ENCODE assay signal across 8 mouse cellular contexts in the genomic region with DNA sequence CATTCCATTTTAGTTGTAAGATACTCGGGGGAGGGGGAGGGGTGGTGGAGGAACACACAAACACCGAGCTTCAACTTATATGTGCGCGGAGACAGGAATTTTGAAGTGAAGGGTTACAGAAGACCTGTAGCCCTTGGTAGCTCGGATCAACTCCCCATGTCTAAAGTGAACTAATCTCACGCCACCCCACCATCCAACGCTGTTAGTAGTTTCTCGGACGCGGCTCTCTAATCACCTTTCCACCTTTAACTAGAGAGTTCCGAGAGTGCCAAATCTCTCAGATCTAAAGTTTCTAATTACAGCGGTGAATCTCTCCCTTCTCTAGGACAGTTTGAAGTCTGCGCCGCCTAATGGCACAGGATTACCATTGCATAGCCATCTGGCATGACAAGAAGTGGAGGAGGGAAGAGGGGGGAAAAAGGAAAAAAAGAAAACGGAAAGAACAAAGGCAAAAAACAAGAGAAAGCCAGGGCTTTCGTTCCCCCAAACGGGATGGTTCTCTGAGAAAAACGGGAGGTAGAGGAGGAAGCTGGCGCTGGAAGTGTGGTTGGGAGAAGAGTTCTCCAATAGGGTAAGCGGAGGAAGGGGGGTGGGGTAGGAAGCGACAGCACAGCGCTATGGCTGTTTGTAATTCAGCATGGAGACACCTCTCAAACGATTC. TPM values are rescaled to one million over a fixed set of nuclear protein-coding genes. Genes with fewer than 3 reads are reported as not detected.
DNase-seq lines count a peak whose midpoint lies in the region; ATAC-seq and TF ChIP-seq lines count a peak whose summit lies in the region.

No protein-coding gene starts in this region.

- H3K9ac ChIP-seq in embryonic facial prominence, embryonic 11.5 days (replicated peaks; ENCODE audit: low read length): peak overlapping the region; percentile 32
- peak overlapping the region; percentile 37; the same call in 1 of the 2 replicates for H3K9ac ChIP-seq in kidney, embryonic 14.5 days (ENCODE audit: low read depth, low read length)
- H3K9ac ChIP-seq in limb, embryonic 14.5 days (ENCODE audit: low read depth, low read length, severe bottlenecking): peak overlapping the region; percentile 43
- H3K9ac ChIP-seq in midbrain, embryonic 15.5 days: peak overlapping the region; percentile 25; the same call in 1 of the 2 replicates
- H3K9ac ChIP-seq in stomach, embryonic 14.5 days (replicated peaks; ENCODE audit: low read depth, low read length): peak overlapping the region; percentile 25; the same call in 1 of the 2 replicates

- H3K27ac ChIP-seq in embryonic facial prominence, embryonic 11.5 days (replicated peaks; ENCODE audit: low read depth, low read length): no peak overlapping the region
- peak overlapping the region; percentile 51; the same call in 1 of the 2 replicates for H3K27ac ChIP-seq in kidney, embryonic 14.5 days (ENCODE audit: low read depth, low read length)
- peak overlapping the region; percentile 65; the same call in 1 of the 2 replicates for H3K27ac ChIP-seq in limb, embryonic 14.5 days (replicated peaks; ENCODE audit: low read depth, low read length)
- H3K27ac ChIP-seq in midbrain, embryonic 15.5 days: peak overlapping the region; percentile 74
- H3K27ac ChIP-seq in stomach, embryonic 14.5 days (ENCODE audit: low read length): peak overlapping the region; percentile 52; the same call in 1 of the 2 replicates

- no peak for TF ChIP-seq POLR2A in limb, embryonic 14.5 days (IDR thresholded peaks at IDR 0.05; ENCODE audit: borderline replicate concordance, extremely low read depth, insufficient read depth, insufficient read length)

- peak; percentile 62 to 64 for DNase-seq in B cell, adult 2 months
- DNase-seq in adrenal gland, postnatal 14 days: peak; percentile 58
- DNase-seq in embryonic facial prominence, embryonic 11.5 days (ENCODE audit: low spot score): peak; percentile 70
- DNase-seq in heart, adult 9 months (ENCODE audit: low spot score in 2 of 2): peak; percentile 43 to 56
- peak; percentile 64 for DNase-seq in limb, embryonic 14.5 days (ENCODE audit: low spot score)

- peak; percentile 67; the same call in 1 of the 2 replicates for ATAC-seq in embryonic facial prominence, embryonic 11.5 days (replicated peaks; ENCODE audit: insufficient number of reproducible peaks, low FRiP score, low TSS enrichment, low read depth)
- peak; percentile 87 for ATAC-seq in kidney, embryonic 14.5 days (ENCODE audit: low FRiP score, low TSS enrichment)
- ATAC-seq in limb, embryonic 14.5 days (ENCODE audit: low FRiP score, low read depth): peak; percentile 69; the same call in 1 of the 2 replicates
- peak; percentile 89 for ATAC-seq in midbrain, embryonic 15.5 days (replicated peaks)
- peak; percentile 72 for ATAC-seq in stomach, embryonic 14.5 days (ENCODE audit: insufficient number of reproducible peaks, insufficient read depth, low FRiP score, low read depth)

- no peaks in the 10 kb centered on the region for H3K36me3 ChIP-seq in embryonic facial prominence, embryonic 11.5 days (replicated peaks; ENCODE audit: control insufficient read depth, insufficient read depth, low read depth, low read length)
- no peaks in the 10 kb centered on the region for H3K36me3 ChIP-seq in kidney, embryonic 14.5 days (ENCODE audit: control insufficient read depth, insufficient read depth, low read length)
- H3K36me3 ChIP-seq in limb, embryonic 14.5 days (ENCODE audit: control insufficient read depth, insufficient read depth, low read length): no peaks in the 10 kb centered on the region
- H3K36me3 ChIP-seq in midbrain, embryonic 15.5 days (replicated peaks): no peaks in the 10 kb centered on the region
- H3K36me3 ChIP-seq in stomach, embryonic 14.5 days (ENCODE audit: control insufficient read depth, insufficient read depth, low read length): no peaks in the 10 kb centered on the region

- H3K4me1 ChIP-seq in embryonic facial prominence, embryonic 11.5 days (ENCODE audit: control insufficient read depth, insufficient read depth, low read length): no peaks in the 10 kb centered on the region
- H3K4me1 ChIP-seq in kidney, embryonic 14.5 days (ENCODE audit: control insufficient read depth, insufficient read depth, low read length): no peaks in the 10 kb centered on the region
- no peaks in the 10 kb centered on the region for H3K4me1 ChIP-seq in limb, embryonic 14.5 days (ENCODE audit: control insufficient read depth, insufficient read depth, low read length)
- H3K4me1 ChIP-seq in midbrain, embryonic 15.5 days: no peaks in the 10 kb centered on the region
- no peaks in the 10 kb centered on the region for H3K4me1 ChIP-seq in stomach, embryonic 14.5 days (ENCODE audit: control insufficient read depth, insufficient read depth, low read length)

- peak overlapping the region; percentile 26 for H3K4me2 ChIP-seq in embryonic facial prominence, embryonic 11.5 days (ENCODE audit: low read depth, low read length)
- peak overlapping the region; percentile 43 for H3K4me2 ChIP-seq in kidney, embryonic 14.5 days (replicated peaks; ENCODE audit: low read depth, low read length)
- H3K4me2 ChIP-seq in limb, embryonic 14.5 days (replicated peaks; ENCODE audit: low read depth, low read length, severe bottlenecking): peak overlapping the region; percentile 49
- peak overlapping the region; percentile 64 for H3K4me2 ChIP-seq in midbrain, embryonic 15.5 days
- peak overlapping the region; percentile 37 for H3K4me2 ChIP-seq in stomach, embryonic 14.5 days (replicated peaks; ENCODE audit: low read depth, low read length)

- no peaks in the 10 kb centered on the region for H3K9me3 ChIP-seq in embryonic facial prominence, embryonic 11.5 days (replicated peaks; ENCODE audit: control insufficient read depth, low read length)
- no peaks in the 10 kb centered on the region for H3K9me3 ChIP-seq in kidney, embryonic 14.5 days (ENCODE audit: control insufficient read depth, low read length)
- no peaks in the 10 kb centered on the region for H3K9me3 ChIP-seq in limb, embryonic 14.5 days (ENCODE audit: control insufficient read depth, low read length)
- no peaks in the 10 kb centered on the region for H3K9me3 ChIP-seq in midbrain, embryonic 15.5 days
- no peaks in the 10 kb centered on the region for H3K9me3 ChIP-seq in stomach, embryonic 14.5 days (ENCODE audit: control insufficient read depth, low read depth, low read length)

- H3K4me3 ChIP-seq in embryonic facial prominence, embryonic 11.5 days (ENCODE audit: low read depth, low read length): peak overlapping the region; percentile 33
- peak overlapping the region; percentile 48 for H3K4me3 ChIP-seq in kidney, embryonic 14.5 days (ENCODE audit: low read length)
- peak overlapping the region; percentile 46 for H3K4me3 ChIP-seq in limb, embryonic 14.5 days (replicated peaks; ENCODE audit: low read length)
- peak overlapping the region; percentile 52 for H3K4me3 ChIP-seq in midbrain, embryonic 15.5 days
- peak overlapping the region; percentile 42 for H3K4me3 ChIP-seq in stomach, embryonic 14.5 days (ENCODE audit: low read depth, low read length)

- WGBS in embryonic facial prominence, embryonic 11.5 days: 19% methylated on average over 23 of the region's 23 CpGs
- WGBS in kidney, embryonic 14.5 days: 24% methylated on average over 23 of the region's 23 CpGs
- 26% methylated on average over 23 of the region's 23 CpGs for WGBS in limb, embryonic 14.5 days
- 24% methylated on average over 23 of the region's 23 CpGs for WGBS in midbrain, embryonic 15.5 days
- WGBS in stomach, embryonic 14.5 days: 27% methylated on average over 23 of the region's 23 CpGs

- no peaks in the 10 kb centered on the region for H3K27me3 ChIP-seq in embryonic facial prominence, embryonic 11.5 days (ENCODE audit: control insufficient read depth, insufficient read depth, low read length)
- no peaks in the 10 kb centered on the region for H3K27me3 ChIP-seq in kidney, embryonic 14.5 days (ENCODE audit: control insufficient read depth, insufficient read depth, low read length)
- H3K27me3 ChIP-seq in limb, embryonic 14.5 days (ENCODE audit: control insufficient read depth, insufficient read depth, low read length): no peaks in the 10 kb centered on the region
- no peaks in the 10 kb centered on the region for H3K27me3 ChIP-seq in midbrain, embryonic 15.5 days (replicated peaks)
- no peaks in the 10 kb centered on the region for H3K27me3 ChIP-seq in stomach, embryonic 14.5 days (ENCODE audit: control insufficient read depth, insufficient read depth, low read length)

RNA-seq across cellular contexts. Expression of a gene that starts 0.7 kb away (rescaled TPM):
- 19.9 and 22.8 TPM in 2 replicates for total RNA-seq in adrenal gland, postnatal 14 days (2021)
- polyA plus RNA-seq in embryonic facial prominence, embryonic 11.5 days (2014; fragmentation: Nextera tagmentation; extraction: Ambion mirVana): 19.2 and 28.6 TPM in 2 replicates
- 29.5 and 50.5 TPM in 2 replicates for polyA plus RNA-seq in kidney, embryonic 14.5 days (2014; fragmentation: Nextera tagmentation; extraction: Ambion mirVana)
- polyA plus RNA-seq in limb, embryonic 14.5 days (2012; rRNA removed): 4.1 and 13.3 TPM in 2 replicates
- polyA plus RNA-seq in limb, embryonic 14.5 days (2014; fragmentation: Nextera tagmentation; extraction: Ambion mirVana): 19.7 and 21.1 TPM in 2 replicates
- 11.0 and 12.5 TPM in 2 replicates for polyA plus RNA-seq in midbrain, embryonic 15.5 days (2015; fragmentation: Nextera tagmentation; extraction: Ambion mirVana)
- 32.1 and 34.0 TPM in 2 replicates for polyA plus RNA-seq in stomach, embryonic 14.5 days (2014; fragmentation: Nextera tagmentation; extraction: Ambion mirVana)
